Comparison of ENCODE assay signal across 19 mouse cellular contexts in genomic region chr10:122525360-122525759, GRCm38 (mm10).
DNase-seq lines count a peak whose midpoint lies in the region; ATAC-seq lines count a peak whose summit lies in the region.
"Had no signal": no experiment of that assay in that cellular context is flagged by ENCODE, and none has a peak within 500 bp of the region (broad histone marks: within the 10 kb centered on the region; RNA-seq: fewer than 3 reads in every experiment).

No protein-coding gene starts in this region.

- H3K4me2 ChIP-seq in heart, embryonic 11.5 days, result no peak overlapping the region
- H3K4me2 ChIP-seq: embryonic facial prominence, embryonic 15.5 days had no signal

- H3K4me1 ChIP-seq in heart, embryonic 11.5 days (ENCODE audit: control insufficient read depth, insufficient read depth, low read length), result no peaks in the 10 kb centered on the region
- no peaks in the 10 kb centered on the region for H3K4me1 ChIP-seq in hindbrain, embryonic 10.5 days (replicated peaks)
- H3K4me1 ChIP-seq: embryonic facial prominence, embryonic 15.5 days had no signal

- H3K9me3 ChIP-seq in heart, embryonic 11.5 days (replicated peaks; ENCODE audit: control insufficient read depth, low read length), result no peaks in the 10 kb centered on the region
- no peaks in the 10 kb centered on the region for H3K9me3 ChIP-seq in hindbrain, embryonic 10.5 days
- H3K9me3 ChIP-seq: embryonic facial prominence, embryonic 15.5 days had no signal

- 65% methylated on average over 7 of the region's 7 CpGs for WGBS in heart, embryonic 11.5 days (ENCODE audit: insufficient replicate concordance)
- WGBS in hindbrain, embryonic 10.5 days, result 80% methylated on average over 7 of the region's 7 CpGs

- intact Hi-C loops in heart, postnatal 10 days (cut with DNase I), result loop anchor here (5.0 to 10.0 kb wide), 2 partner anchors 191 to 418 kb away; no protein-coding TSS in a partner anchor

- DNase-seq in heart, postnatal 10 days, result peak; percentile 24 to 37
- DNase-seq in kidney, postnatal 25 days, result peak; percentile 24 to 40
- DNase-seq in kidney, adult 11 months, result no peak
- DNase-seq in ES-CJ7 (ENCODE audit: low read depth, low spot score), result peak; percentile 72
- DNase-seq in Muller cell, postnatal 12 days (ENCODE audit: inconsistent ontology term), result peak; percentile 11
- DNase-seq in urinary bladder, postnatal 25 days (ENCODE audit: low spot score), result no peak
- no peak for DNase-seq in hindbrain, embryonic 10.5 days (ENCODE audit: low spot score)
- DNase-seq: adrenal gland, postnatal 25 days; cerebellum, adult 18-20 months; cerebellum, postnatal 36 days; lung, postnatal 36 days; right cerebral cortex, postnatal 4 days; thymus, adult 2 months had no signal

- no peak overlapping the region for H3K9ac ChIP-seq in heart, embryonic 11.5 days (ENCODE audit: low read depth, low read length)
- H3K9ac ChIP-seq: embryonic facial prominence, embryonic 15.5 days; liver, embryonic 14.5 days had no signal

- no peaks in the 10 kb centered on the region for H3K27me3 ChIP-seq in heart, embryonic 11.5 days (ENCODE audit: control insufficient read depth, insufficient read depth, low read length)
- H3K27me3 ChIP-seq in hindbrain, embryonic 10.5 days (ENCODE audit: insufficient read depth, poor library complexity, severe bottlenecking), result no peaks in the 10 kb centered on the region
- H3K27me3 ChIP-seq: embryonic facial prominence, embryonic 15.5 days; Patski had no signal

- ATAC-seq in heart, embryonic 11.5 days (replicated peaks; ENCODE audit: insufficient number of reproducible peaks, low FRiP score, low TSS enrichment), result no peak
- ATAC-seq: forebrain, embryonic 16.5 days; inflammation-experienced regulatory T-cells, adult 6 months; Patski had no signal

- no peaks in the 10 kb centered on the region for H3K36me3 ChIP-seq in heart, embryonic 11.5 days (ENCODE audit: control insufficient read depth, insufficient read depth, low read length)
- no peaks in the 10 kb centered on the region for H3K36me3 ChIP-seq in hindbrain, embryonic 10.5 days
- H3K36me3 ChIP-seq: embryonic facial prominence, embryonic 15.5 days had no signal

- H3K4me3 ChIP-seq in heart, embryonic 11.5 days (ENCODE audit: low read depth, low read length), result no peak overlapping the region
- no peak overlapping the region for H3K4me3 ChIP-seq in hindbrain, embryonic 10.5 days
- H3K4me3 ChIP-seq: embryonic facial prominence, embryonic 15.5 days had no signal

- H3K27ac ChIP-seq in heart, embryonic 11.5 days (ENCODE audit: low read depth, low read length), result no peak overlapping the region
- H3K27ac ChIP-seq in hindbrain, embryonic 10.5 days, result no peak overlapping the region
- H3K27ac ChIP-seq: embryonic facial prominence, embryonic 15.5 days; liver, embryonic 14.5 days had no signal

Comparison
In these comparisons a context has a peak if more than half of its experiments do, and no peak if none do; other contexts are left out.
1. DNase-seq: peak in heart, postnatal 10 days (2 of 2), kidney, postnatal 25 days (2 of 2), ES-CJ7 (single experiment) and Muller cell, postnatal 12 days (single experiment); none in kidney, adult 11 months (single experiment), urinary bladder, postnatal 25 days (single experiment) and hindbrain, embryonic 10.5 days (single experiment).